Mouse (Mus musculus) liver, adult 2 months (tissue): ENCODE data around the gene Kdm2b.

Experiments
- CTCF ChIP-seq: fragments of 200-500 bp; IDR thresholded peaks from 2 replicates; pipeline ENCODE4 v1.5.1; 2011; ENCODE audit warnings: low read depth, low read length, control low read depth
- POLR2A ChIP-seq: fragments of 200-500 bp; IDR thresholded peaks from 2 replicates; pipeline ENCODE4 v1.6.1; 2011; ENCODE audit warnings: low read length, control low read depth; ENCODE audit not compliant: insufficient read depth; ENCODE audit errors: extremely low read depth

DNA sequence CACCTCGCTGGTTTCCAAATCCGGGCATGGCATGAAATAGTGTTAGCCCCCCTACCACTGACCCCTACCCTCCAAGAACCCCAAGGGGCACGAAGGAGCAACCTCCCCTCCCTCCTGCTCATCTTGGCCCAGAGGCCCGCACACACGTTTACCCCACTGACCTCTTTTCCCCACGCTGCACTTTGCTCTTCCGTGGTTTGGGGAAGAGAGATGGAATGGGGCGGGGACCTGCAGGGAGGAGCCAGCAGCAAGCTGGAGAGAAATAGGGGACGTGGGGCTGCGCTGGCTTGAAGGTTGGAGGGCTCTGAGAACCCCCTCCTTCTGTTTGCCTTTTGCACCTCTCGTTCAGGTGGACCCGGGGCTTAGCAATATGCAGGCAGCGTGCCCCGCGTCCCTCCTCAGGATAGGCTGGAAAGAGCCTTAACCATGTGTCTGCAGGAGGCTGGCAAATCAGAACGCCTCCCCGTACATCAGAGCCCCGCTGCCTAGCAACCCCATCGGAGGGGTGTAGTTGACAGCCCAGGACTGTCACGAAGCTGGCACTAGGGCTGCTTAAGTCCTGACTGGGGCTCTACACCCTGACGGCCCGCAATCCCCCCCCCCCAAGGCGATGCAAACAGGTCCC lies 39.2 kb downstream of the Kdm2b start:
- TF ChIP-seq CTCF (no peak), POLR2A (no peak)
